Mouse (Mus musculus): ENCODE measurements around the gene Zscan10.

The Zscan10 gene

GRCm38 (mm10) chr17:23600641-23601622 lies at the start of gene Zscan10:
Gene Zscan10, plus strand, starts transcription at chr17:23600856.
- no peak for DNase-seq

GRCm38 (mm10) chr17:23550856-23551255 lies 49.8 kb upstream of the Zscan10 start:
- DNase-seq, result peak; percentile 43 to 53

- peak in 1 of 2 experiments; percentile 47 for DNase-seq
Observed at GRCm38 (mm10) chr17:23551416-23551815, 49.2 kb upstream of the Zscan10 start.

DNA sequence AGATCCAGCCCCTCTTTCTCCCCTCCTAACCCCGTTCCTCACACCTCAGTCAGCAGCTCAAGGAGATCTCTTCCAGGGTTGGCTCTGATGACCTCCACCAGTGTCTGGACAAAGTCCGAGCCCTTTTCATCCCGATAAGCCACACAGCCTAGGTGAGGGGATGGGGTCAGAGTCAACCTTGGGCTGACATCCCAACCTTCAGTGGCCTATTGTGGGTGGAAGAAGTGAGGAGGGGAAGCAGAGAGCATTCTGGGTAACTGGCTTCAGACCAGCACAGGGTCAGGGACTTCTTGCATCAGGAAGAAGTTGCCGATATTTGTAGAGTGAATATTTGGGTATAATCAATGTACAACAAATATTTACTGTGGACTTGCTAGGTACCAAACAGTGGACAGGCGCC lies 48.7 kb upstream of the Zscan10 start:
- DNase-seq, result no peak

DNA sequence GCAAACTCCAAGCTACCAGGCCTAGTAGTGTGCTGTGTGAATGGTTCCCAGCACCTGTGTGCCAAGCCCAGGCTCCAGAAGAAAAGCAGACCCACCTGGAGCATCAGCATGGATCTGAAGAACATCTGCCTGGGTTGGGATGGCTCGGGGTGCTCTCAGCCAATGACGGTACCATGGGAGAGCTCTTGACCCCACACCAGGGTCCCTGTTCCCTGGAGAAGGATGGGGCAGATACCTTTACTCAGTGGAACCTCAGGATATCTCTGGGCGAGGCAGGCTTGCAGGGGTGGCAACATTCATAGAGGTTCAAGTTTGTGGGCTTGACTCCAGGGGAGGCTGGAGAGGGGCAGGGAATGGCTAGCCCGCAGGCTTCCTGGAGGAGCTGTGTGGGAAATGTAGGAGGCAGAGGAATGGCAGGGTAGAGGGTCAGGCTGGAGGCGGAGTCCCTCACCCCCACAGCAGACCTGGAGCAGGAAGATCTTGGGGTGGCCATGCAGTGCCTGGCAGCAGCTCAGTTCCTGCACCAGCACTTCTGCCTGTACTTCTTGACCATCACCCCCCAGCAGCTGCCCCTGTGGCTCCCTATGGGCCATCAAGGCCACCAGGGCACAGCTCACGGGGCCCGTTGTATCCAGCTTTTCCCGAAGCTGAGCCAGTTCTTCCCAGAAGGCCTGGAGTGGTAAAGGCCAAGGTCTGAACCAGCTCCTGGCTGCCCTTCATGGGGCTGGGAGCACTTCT lies 47.6 kb upstream of the Zscan10 start:
- DNase-seq, result no peak

DNA sequence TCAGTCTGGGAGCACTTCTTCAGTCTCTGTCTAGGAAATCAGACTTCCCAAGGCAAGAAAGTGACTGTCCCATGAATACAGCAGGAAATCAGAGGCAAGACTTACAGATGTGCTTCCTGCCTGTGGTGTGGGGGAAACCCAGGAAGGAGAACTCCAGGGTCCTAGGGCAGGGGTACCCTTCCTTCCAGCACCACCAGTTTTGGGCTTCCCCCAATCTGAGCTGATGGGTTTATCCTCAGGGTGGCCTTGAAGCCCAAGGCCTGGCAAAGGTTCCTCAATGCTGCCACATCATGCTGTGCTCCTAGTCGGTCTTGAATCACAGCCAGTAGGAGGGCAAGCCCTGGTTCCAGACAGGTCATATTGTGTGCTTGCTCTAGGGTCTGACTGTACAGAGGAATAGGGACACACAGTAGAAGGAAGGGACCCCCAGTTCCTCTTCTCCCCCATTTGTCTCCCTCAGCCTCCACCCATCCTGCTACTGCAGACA lies 47.0 kb upstream of the Zscan10 start:
- DNase-seq, result no peak

- DNase-seq, result no peak
Observed at GRCm38 (mm10) chr17:23554321-23554720, 46.3 kb upstream of the Zscan10 start.

- no peak for DNase-seq
Observed at GRCm38 (mm10) chr17:23555243-23555916, 45.3 kb upstream of the Zscan10 start.

- peak; percentile 45 to 75 for DNase-seq
Observed at GRCm38 (mm10) chr17:23559767-23560166, 40.9 kb upstream of the Zscan10 start.

GRCm38 (mm10) chr17:23563595-23564367 lies 36.9 kb upstream of the Zscan10 start, which contains the start of gene Zfp213:
Gene Zfp213, minus strand, starts transcription at chr17:23564238.
- DNase-seq, result peak; percentile 96 to 97

DNA sequence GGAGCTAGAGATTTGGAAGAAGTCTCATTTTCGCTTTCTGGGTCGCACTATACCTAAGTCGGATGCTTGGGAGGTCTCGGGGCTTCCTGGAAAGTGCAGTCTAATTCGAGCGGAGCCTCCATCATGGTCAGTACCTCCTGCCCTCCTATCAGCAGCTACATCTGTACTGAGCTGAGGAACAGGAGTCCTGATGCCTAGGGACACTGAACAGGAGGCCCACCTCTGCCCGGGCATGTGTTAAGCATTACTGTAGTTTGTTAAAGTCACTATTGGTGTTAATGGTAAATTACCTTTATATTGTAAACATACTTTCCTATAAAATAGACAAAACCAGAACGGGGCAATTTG lies 36.3 kb upstream of the Zscan10 start:
- no peak for DNase-seq

GRCm38 (mm10) chr17:23566787-23567186 lies 33.9 kb upstream of the Zscan10 start:
- DNase-seq, result no peak

DNA sequence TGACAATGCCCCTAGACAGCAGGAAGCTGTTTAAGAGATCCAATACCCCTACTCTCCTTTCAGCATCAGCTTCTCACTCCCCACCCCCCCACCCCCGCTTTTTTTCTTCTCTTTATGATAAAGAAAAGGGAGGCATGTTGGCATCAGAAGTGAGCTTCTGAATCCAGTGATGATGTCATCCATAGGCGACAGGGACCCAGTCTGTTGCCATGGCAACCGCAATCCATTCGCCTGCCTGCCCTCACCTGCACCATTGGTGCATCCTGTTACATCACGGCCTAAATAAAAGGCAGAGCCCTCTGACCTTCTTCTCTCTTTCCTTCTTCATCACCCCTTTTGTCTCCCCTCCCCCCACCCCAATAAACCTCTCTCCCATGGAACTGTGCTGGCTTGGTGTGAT lies 32.3 kb upstream of the Zscan10 start:
- peak in 1 of 2 experiments; percentile 35 for DNase-seq

- peak; percentile 62 to 69 for DNase-seq
Observed at GRCm38 (mm10) chr17:23570017-23570416, 30.6 kb upstream of the Zscan10 start.

DNA sequence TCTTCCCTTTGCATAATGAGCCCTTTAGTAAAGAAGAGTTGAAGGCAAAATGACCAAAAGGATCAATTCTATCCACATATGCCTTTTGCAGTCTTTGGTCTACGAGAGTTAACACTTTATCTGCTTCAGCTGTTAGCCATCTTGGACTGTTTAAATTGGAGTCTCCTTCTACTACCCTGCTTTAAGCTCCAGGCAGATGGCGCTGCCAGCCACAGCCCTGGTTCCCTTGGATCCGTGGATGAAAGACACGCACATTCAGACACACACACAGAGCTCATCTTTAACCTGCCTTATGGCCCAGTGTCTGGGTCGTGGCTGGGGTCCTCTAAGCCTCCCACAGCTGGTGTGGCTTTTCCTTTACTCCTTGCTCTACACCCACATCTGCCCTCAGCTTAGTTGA lies 29.6 kb upstream of the Zscan10 start:
- peak; percentile 44 to 56 for DNase-seq

- no peak for DNase-seq
Observed at GRCm38 (mm10) chr17:23572059-23572458, 28.6 kb upstream of the Zscan10 start.

GRCm38 (mm10) chr17:23574130-23574529 lies 26.5 kb upstream of the Zscan10 start:
- DNase-seq, result no peak

GRCm38 (mm10) chr17:23575951-23576552 lies 24.6 kb upstream of the Zscan10 start:
- DNase-seq, result no peak

DNA sequence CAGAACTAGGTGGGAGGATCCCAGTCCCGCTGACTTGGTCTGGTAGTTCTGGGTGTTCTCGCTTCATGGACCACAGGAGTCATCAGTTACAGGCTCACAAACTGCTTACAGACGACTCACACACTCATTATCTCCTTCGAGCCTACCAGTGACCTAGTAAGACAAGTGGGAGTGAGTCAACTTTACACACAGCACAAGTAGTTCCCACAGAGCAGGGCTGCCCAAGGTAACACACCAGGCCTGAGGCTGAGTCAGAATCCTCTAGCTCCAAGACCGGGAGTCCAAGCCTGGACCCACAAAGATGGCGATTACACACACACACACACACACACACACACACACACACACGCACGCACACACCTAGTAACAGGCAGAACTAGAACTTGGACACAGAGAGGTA lies 15.9 kb upstream of the Zscan10 start:
- DNase-seq, result no peak

- peak; percentile 85 to 86 for DNase-seq
Observed at GRCm38 (mm10) chr17:23585721-23586491, 14.8 kb upstream of the Zscan10 start.

GRCm38 (mm10) chr17:23587253-23587652 lies 13.4 kb upstream of the Zscan10 start:
- DNase-seq, result no peak

Data from cerebellum, postnatal 14 days (tissue).